Mouse (Mus musculus): ENCODE results near the gene Endou.

GRCm38 (mm10) chr15:97670554-97670953 lies 60.6 kb downstream of the Endou start:
- TF ChIP-seq POLR2A (IDR thresholded peaks at IDR 0.05; ENCODE audit: low read depth, low read length) (no peak), CTCF (conservative IDR thresholded peaks at IDR 0.05; ENCODE audit: insufficient read depth, insufficient read length, low read depth, low read length) (no peak)

Measured in kidney, adult 2 months (tissue).